Mouse (Mus musculus): ENCODE measurements around the gene Sema4d.

GRCm38 (mm10) chr13:51649740-51650139, 143.8 kb downstream of the Sema4d start:
- no peak for TF ChIP-seq EP300 (optimal IDR thresholded peaks at IDR 0.05)
- TF ChIP-seq CTCF (IDR thresholded peaks at IDR 0.05; ENCODE audit: low read depth): no peak
